Comparison of ENCODE assay signal across 8 mouse cellular contexts in genomic region chr12:4592541-4593165, GRCm38 (mm10). TPM values are rescaled to one million over a fixed set of nuclear protein-coding genes. Genes with fewer than 3 reads are reported as not detected.
DNase-seq lines count a peak whose midpoint lies in the region; ATAC-seq and TF ChIP-seq lines count a peak whose summit lies in the region.

Gene Itsn2, plus strand, starts transcription at chr12:4592638.
Gene Gm3625, minus strand, starts transcription at chr12:4592927.

- under 1% methylated on average over 41 of the region's 49 CpGs for WGBS in forebrain, embryonic 11.5 days
- WGBS in heart, embryonic 16.5 days, result 0% methylated on average over 43 of the region's 49 CpGs
- 2% methylated on average over 43 of the region's 49 CpGs for WGBS in liver, embryonic 16.5 days (ENCODE audit: insufficient replicate concordance)
- WGBS in neural tube, embryonic 12.5 days, result under 1% methylated on average over 43 of the region's 49 CpGs
- under 1% methylated on average over 40 of the region's 49 CpGs for WGBS in stomach, postnatal 0 days

- DNase-seq in c-Kit-positive CD71-positive TER-119-negative erythroid progenitor cells, embryonic 14.5 days (ENCODE audit: low read depth), result peak; percentile 48
- peak; percentile 86 for DNase-seq in forebrain, embryonic 11.5 days (ENCODE audit: low spot score)
- DNase-seq in kidney, postnatal 25 days, result peak; percentile 80 to 89
- DNase-seq in stomach, postnatal 0 days (ENCODE audit: low spot score), result peak; percentile 77

- no peak for TF ChIP-seq EP300 in stomach, postnatal 0 days (optimal IDR thresholded peaks at IDR 0.05)

- H3K4me1 ChIP-seq in E14TG2a.4 (replicated peaks; ENCODE audit: low read depth, low read length), result peaks cover 25% of the 10 kb centered on the region
- peaks cover 2% of the 10 kb centered on the region; the same call in 1 of the 2 replicates for H3K4me1 ChIP-seq in forebrain, embryonic 11.5 days (replicated peaks; ENCODE audit: control insufficient read depth, insufficient read depth, low read length)
- H3K4me1 ChIP-seq in heart, embryonic 16.5 days (ENCODE audit: control insufficient read depth, insufficient read depth, low read length), result peaks cover 12% of the 10 kb centered on the region
- peaks cover 12% of the 10 kb centered on the region for H3K4me1 ChIP-seq in liver, embryonic 16.5 days (ENCODE audit: control insufficient read depth, low read depth, low read length)
- H3K4me1 ChIP-seq in neural tube, embryonic 12.5 days, result peaks cover 10% of the 10 kb centered on the region
- no peaks in the 10 kb centered on the region for H3K4me1 ChIP-seq in stomach, postnatal 0 days (replicated peaks; ENCODE audit: control insufficient read depth, insufficient read depth)

- peak within 1 kb of the TSS; percentile 92 for H3K4me3 ChIP-seq in E14TG2a.4 (replicated peaks; ENCODE audit: low read length)
- peak within 1 kb of the TSS; percentile 92 for H3K4me3 ChIP-seq in forebrain, embryonic 11.5 days (ENCODE audit: low read depth, low read length)
- H3K4me3 ChIP-seq in heart, embryonic 16.5 days (ENCODE audit: low read length), result peak within 1 kb of the TSS; percentile 88
- H3K4me3 ChIP-seq in liver, embryonic 16.5 days (ENCODE audit: low read depth, low read length), result peak within 1 kb of the TSS; percentile 91
- peak within 1 kb of the TSS; percentile 96 for H3K4me3 ChIP-seq in neural tube, embryonic 12.5 days
- peak within 1 kb of the TSS; percentile 88 for H3K4me3 ChIP-seq in stomach, postnatal 0 days (ENCODE audit: low read depth, low read length)

- H3K27ac ChIP-seq in forebrain, embryonic 11.5 days (ENCODE audit: low read depth, low read length), result no peak within 1 kb of the TSS
- H3K27ac ChIP-seq in heart, embryonic 16.5 days (ENCODE audit: low read length), result peak within 1 kb of the TSS; percentile 92
- peak within 1 kb of the TSS; percentile 87 for H3K27ac ChIP-seq in liver, embryonic 16.5 days (ENCODE audit: low read length)
- H3K27ac ChIP-seq in neural tube, embryonic 12.5 days, result no peak within 1 kb of the TSS
- H3K27ac ChIP-seq in stomach, postnatal 0 days (replicated peaks), result peak within 1 kb of the TSS; percentile 97

- peaks cover 8% of the 10 kb centered on the region for H3K27me3 ChIP-seq in E14TG2a.4 (ENCODE audit: insufficient read depth, low read length)
- H3K27me3 ChIP-seq in forebrain, embryonic 11.5 days (ENCODE audit: control insufficient read depth, insufficient read depth, low read length), result no peaks in the 10 kb centered on the region
- no peaks in the 10 kb centered on the region for H3K27me3 ChIP-seq in heart, embryonic 16.5 days (ENCODE audit: control insufficient read depth, insufficient read depth, low read length)
- no peaks in the 10 kb centered on the region for H3K27me3 ChIP-seq in liver, embryonic 16.5 days (ENCODE audit: control insufficient read depth, insufficient read depth, low read depth, low read length)
- H3K27me3 ChIP-seq in neural tube, embryonic 12.5 days (replicated peaks), result no peaks in the 10 kb centered on the region
- H3K27me3 ChIP-seq in stomach, postnatal 0 days (ENCODE audit: control insufficient read depth, insufficient read depth, low read length), result no peaks in the 10 kb centered on the region

- TF ChIP-seq CTCF in E14TG2a.4 (conservative IDR thresholded peaks at IDR 0.05; ENCODE audit: low read length), result no peak
- no peak for TF ChIP-seq CTCF in stomach, postnatal 0 days (IDR thresholded peaks at IDR 0.05; ENCODE audit: low read depth)

- peak; percentile 89 for ATAC-seq in forebrain, embryonic 11.5 days (replicated peaks; ENCODE audit: low FRiP score)
- ATAC-seq in heart, embryonic 16.5 days (replicated peaks; ENCODE audit: extremely low read depth, insufficient read depth, low FRiP score), result peak; percentile 89
- peak; percentile 87 for ATAC-seq in liver, embryonic 16.5 days (ENCODE audit: low read depth)
- ATAC-seq in neural tube, embryonic 12.5 days (ENCODE audit: low FRiP score, low read depth), result peak; percentile 92
- ATAC-seq in stomach, postnatal 0 days (ENCODE audit: low FRiP score, low TSS enrichment), result peak; percentile 76

- H3K9me3 ChIP-seq in E14TG2a.4 (ENCODE audit: low read length), result no peaks in the 10 kb centered on the region
- H3K9me3 ChIP-seq in forebrain, embryonic 11.5 days (ENCODE audit: control insufficient read depth, low read length), result no peaks in the 10 kb centered on the region
- H3K9me3 ChIP-seq in heart, embryonic 16.5 days (replicated peaks; ENCODE audit: control insufficient read depth, low read length), result no peaks in the 10 kb centered on the region
- no peaks in the 10 kb centered on the region for H3K9me3 ChIP-seq in liver, embryonic 16.5 days (replicated peaks; ENCODE audit: control insufficient read depth, low read length)
- H3K9me3 ChIP-seq in neural tube, embryonic 12.5 days, result no peaks in the 10 kb centered on the region
- H3K9me3 ChIP-seq in stomach, postnatal 0 days (ENCODE audit: control insufficient read depth, low read length), result no peaks in the 10 kb centered on the region

- H3K9ac ChIP-seq in forebrain, embryonic 11.5 days (ENCODE audit: low read length), result peak within 1 kb of the TSS; percentile 84
- peak within 1 kb of the TSS; percentile 95 for H3K9ac ChIP-seq in heart, embryonic 16.5 days (ENCODE audit: low read length)
- peak within 1 kb of the TSS; percentile 96 for H3K9ac ChIP-seq in liver, embryonic 16.5 days (ENCODE audit: low read depth, low read length)
- peak within 1 kb of the TSS; percentile 88 for H3K9ac ChIP-seq in neural tube, embryonic 12.5 days
- peak within 1 kb of the TSS; percentile 97 for H3K9ac ChIP-seq in stomach, postnatal 0 days (ENCODE audit: low read length)

- no peaks in the 10 kb centered on the region for H3K36me3 ChIP-seq in E14TG2a.4 (ENCODE audit: insufficient read depth, low read length)
- no peaks in the 10 kb centered on the region for H3K36me3 ChIP-seq in forebrain, embryonic 11.5 days (ENCODE audit: control insufficient read depth, insufficient read depth, low read length)
- no peaks in the 10 kb centered on the region for H3K36me3 ChIP-seq in heart, embryonic 16.5 days (ENCODE audit: control insufficient read depth, insufficient read depth)
- no peaks in the 10 kb centered on the region for H3K36me3 ChIP-seq in liver, embryonic 16.5 days (ENCODE audit: control insufficient read depth, insufficient read depth)
- H3K36me3 ChIP-seq in neural tube, embryonic 12.5 days, result no peaks in the 10 kb centered on the region
- H3K36me3 ChIP-seq in stomach, postnatal 0 days (ENCODE audit: control insufficient read depth, insufficient read depth, low read length), result no peaks in the 10 kb centered on the region

- peak within 1 kb of the TSS; percentile 83 for H3K4me2 ChIP-seq in forebrain, embryonic 11.5 days (ENCODE audit: low read depth, low read length, severe bottlenecking)
- peak within 1 kb of the TSS; percentile 86 for H3K4me2 ChIP-seq in heart, embryonic 16.5 days (ENCODE audit: low read depth, low read length)
- peak within 1 kb of the TSS; percentile 95 for H3K4me2 ChIP-seq in liver, embryonic 16.5 days (ENCODE audit: low read depth, low read length)
- peak within 1 kb of the TSS; percentile 87 for H3K4me2 ChIP-seq in neural tube, embryonic 12.5 days (replicated peaks)
- peak within 1 kb of the TSS; percentile 88 for H3K4me2 ChIP-seq in stomach, postnatal 0 days (replicated peaks; ENCODE audit: low read depth)

RNA-seq across cellular contexts. Expression of gene Itsn2, which starts in this region (rescaled TPM):
- 18.5 and 19.3 TPM in 2 replicates for polyA plus RNA-seq in forebrain, embryonic 11.5 days (2014; fragmentation: Nextera tagmentation; extraction: Ambion mirVana)
- polyA plus RNA-seq in heart, embryonic 16.5 days (2015; fragmentation: Nextera tagmentation; extraction: Ambion mirVana), result 32.1 and 33.2 TPM in 2 replicates
- polyA plus RNA-seq in liver, embryonic 16.5 days (2015; fragmentation: Nextera tagmentation; extraction: Ambion mirVana), result 18.8 and 19.2 TPM in 2 replicates
- 17.6 and 22.7 TPM in 2 replicates for polyA plus RNA-seq in neural tube, embryonic 12.5 days (2016; fragmentation: Nextera tagmentation; extraction: Ambion mirVana)
- polyA plus RNA-seq in stomach, postnatal 0 days (2015; fragmentation: Nextera tagmentation; extraction: Ambion mirVana), result 23.3 and 26.9 TPM in 2 replicates

RNA-seq across cellular contexts. Expression of gene Gm3625, which starts in this region (rescaled TPM):
- polyA plus RNA-seq in forebrain, embryonic 11.5 days (2014; fragmentation: Nextera tagmentation; extraction: Ambion mirVana), result not detected in 2 replicates
- polyA plus RNA-seq in heart, embryonic 16.5 days (2015; fragmentation: Nextera tagmentation; extraction: Ambion mirVana), result not detected in 2 replicates
- polyA plus RNA-seq in liver, embryonic 16.5 days (2015; fragmentation: Nextera tagmentation; extraction: Ambion mirVana), result not detected in 2 replicates
- polyA plus RNA-seq in neural tube, embryonic 12.5 days (2016; fragmentation: Nextera tagmentation; extraction: Ambion mirVana), result not detected in 2 replicates
- polyA plus RNA-seq in stomach, postnatal 0 days (2015; fragmentation: Nextera tagmentation; extraction: Ambion mirVana), result not detected in 2 replicates

Comparison
In these comparisons a context has a peak if more than half of its experiments do, and no peak if none do; other contexts are left out.
1. H3K27ac ChIP-seq: peak in heart, embryonic 16.5 days (single experiment), liver, embryonic 16.5 days (single experiment) and stomach, postnatal 0 days (single experiment); none in forebrain, embryonic 11.5 days (single experiment) and neural tube, embryonic 12.5 days (single experiment).
2. Peak in every context shown above with its lines, with median percentiles within 50 percentile points of each other: H3K4me3 ChIP-seq, DNase-seq, ATAC-seq, H3K4me2 ChIP-seq and H3K9ac ChIP-seq.